Mouse (Mus musculus): ENCODE measurements at regions not wholly inside any gene's neighbourhood (a gene's known extent, or its start where the extent isn't known, plus 50 kb on each side); places are given as distances from the start of the nearest gene placed in this dataset.

DNA sequence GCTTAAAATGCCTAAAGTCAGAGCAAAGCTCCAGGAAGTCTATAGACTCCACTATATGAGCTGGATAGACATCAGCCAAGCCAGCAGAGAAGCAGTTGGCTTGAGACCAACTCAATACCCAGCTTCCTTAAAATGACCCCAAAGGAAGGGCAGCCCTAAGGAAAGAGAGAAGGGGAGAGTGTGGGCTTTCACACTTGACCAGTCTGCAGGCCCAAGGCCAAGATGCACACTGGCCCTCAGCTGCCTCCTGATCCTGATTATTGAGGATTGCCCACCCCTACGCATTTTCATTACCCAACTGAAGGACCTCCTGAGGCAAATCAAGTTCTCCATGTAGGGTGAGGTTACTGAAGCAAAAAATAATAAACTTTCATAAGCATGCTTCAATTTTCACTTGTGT, 548.6 kb downstream of the Tns1 start:
- TF ChIP-seq MXI1 (IDR thresholded peaks at IDR 0.05; ENCODE audit: low read depth, low read length) = no peak
- TF ChIP-seq CTCF (IDR thresholded peaks at IDR 0.05 in 2 of 3, conservative IDR thresholded peaks at IDR 0.05 in 1 of 3; ENCODE audit: control insufficient read depth in 1 of 3, insufficient read depth in 1 of 3, low read depth in 2 of 3, low read length in 3 of 3, poor library complexity in 1 of 3, severe bottlenecking in 1 of 3) = no peak
- no peak for TF ChIP-seq HCFC1 (IDR thresholded peaks at IDR 0.05; ENCODE audit: low read depth, low read length)
- no peak for TF ChIP-seq USF2 (IDR thresholded peaks at IDR 0.05; ENCODE audit: borderline replicate concordance in 1 of 2, insufficient read depth in 1 of 2, low read depth in 1 of 2, low read length in 2 of 2)
